Mouse (Mus musculus) hindbrain, embryonic 10.5 days (tissue): ENCODE results near the gene Aco1. TPM values are rescaled to one million over a fixed set of nuclear protein-coding genes. Genes with fewer than 3 reads are reported as not detected.

Experiments
- DNase-seq: peaks from one replicate; pipeline ENCODE4 v3.0.0-alpha.2; 2017; ENCODE audit warnings: low spot score
- H3K27ac ChIP-seq: fragments of 300-500 bp; sonication (generic); 2 replicates; pipeline ENCODE4 v1.5.1; 2016; ENCODE audit warnings: mild to moderate bottlenecking, moderate library complexity
- H3K27me3 ChIP-seq: fragments of 300-500 bp; sonication (generic); 2 replicates; pipeline ENCODE4 v1.6.1; 2016; ENCODE audit warnings: mild to moderate bottlenecking; ENCODE audit not compliant: poor library complexity, insufficient read depth, severe bottlenecking
- H3K36me3 ChIP-seq: fragments of 300-500 bp; sonication (generic); 2 replicates; pipeline ENCODE4 v1.6.1; 2016; ENCODE audit warnings: mild to moderate bottlenecking, moderate library complexity
- H3K4me1 ChIP-seq: fragments of 300-500 bp; sonication (generic); replicated peaks from 2 replicates; pipeline ENCODE4 v1.6.1; 2016; ENCODE audit warnings: mild to moderate bottlenecking
- H3K4me3 ChIP-seq: fragments of 300-500 bp; sonication (generic); 2 replicates; pipeline ENCODE4 v1.5.1; 2016; ENCODE audit warnings: mild to moderate bottlenecking, moderate library complexity
- H3K9me3 ChIP-seq: fragments of 300-500 bp; sonication (generic); 2 replicates; pipeline ENCODE4 v1.6.1; 2016; ENCODE audit warnings: mild to moderate bottlenecking, moderate library complexity
- WGBS: fragments of 180-500 bp; shearing (Covaris S2); methylation state at CpG from one replicate; pipeline ENCODE4 v1.1.7; 2016; 5-methylcytosine and 5-hydroxymethylcytosine counted together
- polyA plus RNA-seq: library from polyadenylated mRNA; unstranded; fragments of >200 nt; fragmentation: Nextera tagmentation; extraction: Ambion mirVana; gene quantifications from 2 replicates; pipeline ENCODE4 v1.2.1, GENCODE M21; 2016

The Aco1 gene
- polyA plus RNA-seq, 1 experiment from 2014 or later = 54.9 TPM

GRCm38 (mm10) chr4:40163646-40164045 is 20.8 kb downstream of the Aco1 start:
- Histone ChIP-seq H3K27me3 (no peaks in the 10 kb centered on the region), H3K36me3 (peaks cover 63% of the 10 kb centered on the region), H3K4me3 (no peak overlapping the region), H3K27ac (no peak overlapping the region), H3K4me1 (no peaks in the 10 kb centered on the region), H3K9me3 (peaks cover 8% of the 10 kb centered on the region)
- WGBS = 90% methylated on average over 10 of the region's 10 CpGs
- DNase-seq = no peak

- H3K27me3 ChIP-seq = no peaks in the 10 kb centered on the region
Observed at GRCm38 (mm10) chr4:40171477-40171876, 28.6 kb downstream of the Aco1 start.

DNA sequence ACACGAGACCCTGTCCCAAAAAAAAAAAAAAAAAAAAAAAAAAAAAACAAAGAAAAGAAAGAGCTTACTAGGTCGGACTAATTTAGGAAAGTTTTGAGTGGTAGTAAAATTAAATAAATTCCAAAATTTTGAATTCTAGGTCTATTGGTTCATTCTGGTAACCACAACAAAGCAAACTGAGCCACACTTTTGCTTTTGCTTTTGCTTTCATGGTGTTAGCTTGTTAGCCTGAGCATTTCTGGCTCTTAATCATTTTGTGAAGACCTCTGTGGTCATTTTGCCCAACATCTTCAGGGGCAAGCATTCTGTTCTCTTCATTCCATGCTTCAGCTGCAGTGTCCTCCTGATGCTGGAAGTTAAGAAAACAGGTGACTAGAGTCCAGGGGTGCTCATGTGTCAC is 29.5 kb downstream of the Aco1 start:
- Histone ChIP-seq H3K36me3 (peaks cover 45% of the 10 kb centered on the region), H3K27ac (no peak overlapping the region), H3K9me3 (no peaks in the 10 kb centered on the region), H3K4me1 (no peaks in the 10 kb centered on the region), H3K4me3 (no peak overlapping the region), H3K27me3 (no peaks in the 10 kb centered on the region)
- WGBS = 87% methylated on average over 2 of the region's 2 CpGs
- DNase-seq = no peak

More at GRCm38 (mm10) chr4:40171477-40171876, 28.6 kb downstream of the Aco1 start:
- Histone ChIP-seq H3K27ac (no peak overlapping the region), H3K36me3 (peaks cover 50% of the 10 kb centered on the region), H3K4me1 (no peaks in the 10 kb centered on the region), H3K9me3 (no peaks in the 10 kb centered on the region), H3K4me3 (no peak overlapping the region)
- no peak for DNase-seq
- 90% methylated on average over 4 of the region's 4 CpGs for WGBS

DNA sequence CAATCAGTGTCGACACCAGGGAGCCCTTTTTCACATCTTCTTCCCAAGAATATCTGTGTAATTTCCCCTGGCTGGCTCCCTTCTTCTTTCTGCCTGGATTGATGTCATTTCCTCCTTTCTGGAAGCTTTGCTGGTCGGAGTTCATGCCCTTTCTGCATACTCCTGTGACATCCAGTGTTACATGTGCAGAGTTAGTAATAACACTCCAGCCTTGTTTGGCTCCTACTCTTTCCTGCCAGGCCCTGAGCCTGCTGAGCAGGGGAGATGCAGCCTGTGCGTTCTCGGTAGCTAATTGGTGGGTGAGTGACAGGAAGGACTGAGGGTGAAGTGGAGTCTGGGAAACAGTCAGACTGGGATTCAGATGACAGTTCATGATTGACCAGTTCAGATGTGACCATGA is 31.4 kb downstream of the Aco1 start:
- Histone ChIP-seq H3K9me3 (no peaks in the 10 kb centered on the region), H3K4me3 (no peak overlapping the region), H3K36me3 (peaks cover 46% of the 10 kb centered on the region), H3K27me3 (no peaks in the 10 kb centered on the region), H3K4me1 (no peaks in the 10 kb centered on the region), H3K27ac (no peak overlapping the region)
- DNase-seq = no peak
- WGBS = 63% methylated on average over 4 of the region's 4 CpGs

DNA sequence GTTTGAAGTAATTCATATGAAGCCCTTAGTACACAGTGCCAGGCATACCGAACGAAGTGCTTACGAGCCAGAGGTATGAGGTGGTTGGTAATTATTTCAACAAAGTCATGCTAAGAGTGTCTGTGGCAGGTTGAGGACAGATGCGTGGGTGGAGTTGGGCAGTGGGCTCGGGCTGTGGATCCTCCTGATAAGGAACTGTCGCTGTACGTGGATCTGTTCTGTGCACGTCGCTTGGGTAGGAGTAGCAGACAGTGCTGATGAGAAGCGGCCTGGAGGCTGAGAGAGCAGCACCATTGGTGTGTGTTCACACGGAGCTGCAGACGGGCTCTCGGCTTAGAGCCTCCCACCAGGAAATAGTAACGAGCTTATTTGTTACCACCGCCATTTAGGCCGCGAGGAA is 35.7 kb downstream of the Aco1 start:
- no peak overlapping the region for H3K4me3 ChIP-seq
- H3K27me3 ChIP-seq = no peaks in the 10 kb centered on the region
- DNase-seq = no peak
- 94% methylated on average over 17 of the region's 17 CpGs for WGBS
- H3K4me1 ChIP-seq = no peaks in the 10 kb centered on the region
- no peaks in the 10 kb centered on the region for H3K9me3 ChIP-seq
- H3K36me3 ChIP-seq = peaks cover 67% of the 10 kb centered on the region
- no peak overlapping the region for H3K27ac ChIP-seq

- DNase-seq = no peak
- peaks cover 81% of the 10 kb centered on the region for H3K36me3 ChIP-seq
- WGBS = 92% methylated on average over 6 of the region's 6 CpGs
- H3K27me3 ChIP-seq = no peaks in the 10 kb centered on the region
- no peaks in the 10 kb centered on the region for H3K4me1 ChIP-seq
- H3K4me3 ChIP-seq = no peak overlapping the region
- no peaks in the 10 kb centered on the region for H3K9me3 ChIP-seq
- no peak overlapping the region for H3K27ac ChIP-seq
Observed at GRCm38 (mm10) chr4:40180046-40180445, 37.2 kb downstream of the Aco1 start.

DNA sequence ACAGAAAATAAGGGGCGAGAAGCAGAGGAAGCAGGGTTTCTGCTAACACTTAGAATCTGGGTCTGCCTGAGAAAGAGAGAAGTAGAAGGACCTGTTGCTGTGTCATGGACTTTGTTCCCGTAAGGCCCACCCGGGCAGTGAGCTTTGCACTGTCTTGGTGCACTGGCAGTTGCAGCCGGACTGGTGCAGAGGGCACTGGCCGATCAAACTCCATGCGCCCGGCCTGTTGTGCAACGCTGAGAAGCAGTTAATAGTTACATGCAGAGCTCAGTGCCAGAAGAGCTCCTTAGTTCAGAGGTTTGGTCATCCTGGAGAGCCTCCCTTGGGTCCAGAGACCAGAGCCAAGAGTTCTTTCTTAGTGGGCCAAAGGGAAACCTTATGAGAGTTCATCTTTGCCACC is 38.8 kb downstream of the Aco1 start:
- DNase-seq = no peak
- Histone ChIP-seq H3K27me3 (no peaks in the 10 kb centered on the region), H3K27ac (no peak overlapping the region), H3K36me3 (peaks cover 82% of the 10 kb centered on the region), H3K9me3 (no peaks in the 10 kb centered on the region), H3K4me3 (no peak overlapping the region), H3K4me1 (no peaks in the 10 kb centered on the region)
- WGBS = 95% methylated on average over 8 of the region's 8 CpGs

GRCm38 (mm10) chr4:40182651-40183320 is 39.9 kb downstream of the Aco1 start:
- no peaks in the 10 kb centered on the region for H3K4me1 ChIP-seq
- WGBS = 47% methylated on average over 14 of the region's 14 CpGs

DNA sequence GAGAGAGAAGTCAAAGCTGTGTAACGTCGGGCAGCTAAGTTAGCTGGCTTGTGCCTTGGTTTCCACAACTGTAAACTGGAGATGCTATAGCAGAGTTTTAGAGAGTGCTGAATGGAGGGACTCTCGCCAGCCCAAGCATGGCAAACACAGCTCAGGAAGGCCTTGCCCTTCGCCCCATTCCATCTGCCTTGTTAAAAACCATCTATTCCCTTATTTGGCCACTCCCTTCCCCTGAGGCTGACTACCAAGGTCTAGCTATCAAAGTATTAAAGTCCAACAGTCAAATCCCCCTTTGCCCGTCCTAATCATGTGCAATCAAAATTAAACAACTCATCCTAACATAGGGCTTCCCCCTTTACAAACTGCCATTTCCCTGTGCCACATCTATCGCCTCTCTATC is 40.9 kb downstream of the Aco1 start:
- Histone ChIP-seq H3K9me3 (no peaks in the 10 kb centered on the region), H3K27ac (no peak overlapping the region), H3K36me3 (peaks cover 88% of the 10 kb centered on the region), H3K4me3 (no peak overlapping the region), H3K27me3 (no peaks in the 10 kb centered on the region), H3K4me1 (no peaks in the 10 kb centered on the region)
- DNase-seq = no peak
- 93% methylated on average over 6 of the region's 6 CpGs for WGBS

More at GRCm38 (mm10) chr4:40182651-40183320, 39.9 kb downstream of the Aco1 start:
- Histone ChIP-seq H3K9me3 (no peaks in the 10 kb centered on the region), H3K27ac (no peak overlapping the region), H3K4me3 (no peak overlapping the region), H3K36me3 (peaks cover 88% of the 10 kb centered on the region), H3K27me3 (no peaks in the 10 kb centered on the region)
- DNase-seq = peak; percentile 68

DNA sequence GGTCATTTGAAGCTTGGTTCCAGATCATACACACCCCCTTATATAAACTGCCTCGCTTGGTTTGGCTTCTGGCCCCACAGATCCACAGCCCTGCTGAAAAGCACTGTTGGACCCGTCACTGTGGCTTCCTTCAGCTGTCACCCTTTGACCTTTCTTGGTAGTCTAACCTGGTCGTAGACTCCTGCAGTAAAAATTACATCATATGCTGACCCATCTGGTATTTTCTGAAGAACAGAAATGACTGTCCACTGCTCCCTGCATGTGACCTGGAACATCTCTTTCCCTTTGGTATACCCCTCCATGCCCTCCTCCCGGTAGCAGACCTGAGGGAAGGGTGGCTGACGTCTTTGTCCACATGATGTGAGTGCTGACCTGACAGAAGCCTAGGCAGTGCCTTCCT is 41.6 kb downstream of the Aco1 start:
- no peaks in the 10 kb centered on the region for H3K27me3 ChIP-seq
- no peak for DNase-seq
- H3K9me3 ChIP-seq = no peaks in the 10 kb centered on the region
- WGBS = 78% methylated on average over 5 of the region's 5 CpGs
- no peaks in the 10 kb centered on the region for H3K4me1 ChIP-seq
- H3K36me3 ChIP-seq = peaks cover 90% of the 10 kb centered on the region
- no peak overlapping the region for H3K27ac ChIP-seq
- H3K4me3 ChIP-seq = no peak overlapping the region

GRCm38 (mm10) chr4:40187956-40188355 is 45.1 kb downstream of the Aco1 start:
- no peaks in the 10 kb centered on the region for H3K9me3 ChIP-seq
- H3K36me3 ChIP-seq = peaks cover 93% of the 10 kb centered on the region
- H3K4me1 ChIP-seq = no peaks in the 10 kb centered on the region
- no peak overlapping the region for H3K27ac ChIP-seq
- no peak for DNase-seq
- 93% methylated on average over 7 of the region's 7 CpGs for WGBS
- no peaks in the 10 kb centered on the region for H3K27me3 ChIP-seq
- H3K4me3 ChIP-seq = no peak overlapping the region

GRCm38 (mm10) chr4:40192246-40192645 is 49.4 kb downstream of the Aco1 start:
- Histone ChIP-seq H3K4me3 (no peak overlapping the region), H3K4me1 (no peaks in the 10 kb centered on the region), H3K27ac (no peak overlapping the region), H3K36me3 (peaks cover 87% of the 10 kb centered on the region), H3K27me3 (no peaks in the 10 kb centered on the region), H3K9me3 (no peaks in the 10 kb centered on the region)
- 74% methylated on average over 2 of the region's 2 CpGs for WGBS
- DNase-seq = no peak

DNA sequence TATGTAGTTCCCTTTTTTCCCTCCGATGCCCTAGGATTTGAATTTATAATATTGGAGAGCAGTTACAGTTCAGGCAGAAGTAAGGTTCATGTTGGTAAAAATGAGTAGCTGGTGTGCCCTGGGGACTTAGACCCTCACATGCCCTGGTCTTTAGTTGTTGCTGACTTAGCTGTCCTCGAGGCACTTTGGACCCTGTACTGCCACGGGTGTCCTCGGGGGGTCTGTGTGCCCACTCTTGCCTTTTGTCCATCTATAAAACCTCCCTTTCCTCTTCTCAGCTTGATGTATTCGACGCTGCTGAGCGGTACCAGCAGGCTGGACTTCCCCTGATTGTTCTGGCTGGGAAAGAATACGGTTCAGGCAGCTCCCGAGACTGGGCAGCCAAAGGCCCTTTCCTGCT is 50.6 kb downstream of the Aco1 start:
- Histone ChIP-seq H3K27ac (no peak overlapping the region), H3K4me3 (no peak overlapping the region), H3K4me1 (no peaks in the 10 kb centered on the region), H3K36me3 (peaks cover 87% of the 10 kb centered on the region), H3K9me3 (no peaks in the 10 kb centered on the region), H3K27me3 (no peaks in the 10 kb centered on the region)
- 66% methylated on average over 9 of the region's 9 CpGs for WGBS
- DNase-seq = no peak

DNA sequence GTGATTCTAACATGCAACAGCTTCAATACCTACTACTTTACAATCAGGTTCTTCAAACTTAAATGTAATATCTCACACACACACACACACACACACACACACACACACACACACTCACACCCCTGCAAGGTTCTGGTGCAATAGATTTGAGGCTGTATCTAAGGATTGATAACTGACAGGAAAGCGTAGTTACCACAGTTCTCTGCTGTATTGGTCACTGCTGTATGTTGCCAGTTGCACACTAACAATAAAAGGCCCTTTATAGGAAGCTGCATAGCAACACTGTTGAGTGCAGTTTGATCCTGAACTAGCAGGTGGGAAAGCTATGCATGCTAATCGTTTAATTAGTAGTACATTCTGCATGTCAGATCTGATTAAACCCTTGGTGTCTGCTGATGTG is 52.5 kb downstream of the Aco1 start:
- H3K27ac ChIP-seq = no peak overlapping the region
- no peak overlapping the region for H3K4me3 ChIP-seq
- H3K4me1 ChIP-seq = no peaks in the 10 kb centered on the region
- H3K36me3 ChIP-seq = peaks cover 81% of the 10 kb centered on the region
- H3K27me3 ChIP-seq = no peaks in the 10 kb centered on the region
- 96% methylated on average over 2 of the region's 2 CpGs for WGBS
- DNase-seq = no peak
- no peaks in the 10 kb centered on the region for H3K9me3 ChIP-seq
